Mouse (Mus musculus) thymus, adult 2 months (tissue): Measurements from ENCODE around the gene Jag2. TPM values are rescaled to one million over a fixed set of nuclear protein-coding genes. Genes with fewer than 3 reads are reported as not detected.

Experiments used
- DNase-seq: peaks from one replicate; pipeline ENCODE4 v3.0.0; 2021
- H3K27ac ChIP-seq: fragments of 200-500 bp; 2 replicates; pipeline ENCODE4 v1.5.1; 2012; ENCODE audit warnings: low read length, control low read depth; ENCODE audit not compliant: control insufficient read depth, insufficient read depth
- H3K27me3 ChIP-seq: fragments of 200-500 bp; 2 replicates; pipeline ENCODE4 v1.6.1; 2012; ENCODE audit warnings: mild to moderate bottlenecking, low read length, moderate library complexity, mixed read lengths; ENCODE audit not compliant: control insufficient read depth, insufficient read depth
- H3K36me3 ChIP-seq: fragments of 200-500 bp; 2 replicates; pipeline ENCODE4 v1.6.1; 2012; ENCODE audit warnings: mild to moderate bottlenecking, low read length, moderate library complexity; ENCODE audit not compliant: control insufficient read depth, insufficient read depth
- H3K4me1 ChIP-seq: fragments of 200-500 bp; replicated peaks from 2 replicates; pipeline ENCODE4 v1.6.1; 2012; ENCODE audit warnings: low read length; ENCODE audit not compliant: control insufficient read depth, insufficient read depth
- H3K4me3 ChIP-seq: fragments of 200-500 bp; 2 replicates; pipeline ENCODE4 v1.5.1; 2012; ENCODE audit warnings: mild to moderate bottlenecking, low read length, control low read depth, moderate library complexity; ENCODE audit not compliant: control insufficient read depth, insufficient read depth
- CTCF ChIP-seq: fragments of 200-500 bp; IDR thresholded peaks from 2 replicates; pipeline ENCODE4 v1.5.1; 2012; ENCODE audit warnings: mild to moderate bottlenecking, control low read depth, low read length, moderate library complexity, borderline replicate concordance; ENCODE audit not compliant: control insufficient read depth, poor library complexity, insufficient read depth; ENCODE audit errors: extremely low read depth
- POLR2A ChIP-seq: fragments of 200-500 bp; IDR thresholded peaks from 2 replicates; pipeline ENCODE4 v1.6.1; 2012; ENCODE audit warnings: mild to moderate bottlenecking, low read length, control low read depth, moderate library complexity; ENCODE audit not compliant: control insufficient read depth, poor library complexity, insufficient read depth; ENCODE audit errors: extremely low read depth
- WGBS: fragments of 180-500 bp; shearing (Covaris S2); methylation state at CpG from one replicate; pipeline ENCODE4 v1.1.7; 2018; 5-methylcytosine and 5-hydroxymethylcytosine counted together
- polyA plus RNA-seq: library from polyadenylated mRNA; depleted of rRNA; stranded (reverse); fragments of >200 nt; gene quantifications from 2 replicates; pipeline ENCODE4 v1.2.3, GENCODE M21; 2012

Jag2 gene
- polyA plus RNA-seq, 1 experiment: 61.5 TPM

DNA sequence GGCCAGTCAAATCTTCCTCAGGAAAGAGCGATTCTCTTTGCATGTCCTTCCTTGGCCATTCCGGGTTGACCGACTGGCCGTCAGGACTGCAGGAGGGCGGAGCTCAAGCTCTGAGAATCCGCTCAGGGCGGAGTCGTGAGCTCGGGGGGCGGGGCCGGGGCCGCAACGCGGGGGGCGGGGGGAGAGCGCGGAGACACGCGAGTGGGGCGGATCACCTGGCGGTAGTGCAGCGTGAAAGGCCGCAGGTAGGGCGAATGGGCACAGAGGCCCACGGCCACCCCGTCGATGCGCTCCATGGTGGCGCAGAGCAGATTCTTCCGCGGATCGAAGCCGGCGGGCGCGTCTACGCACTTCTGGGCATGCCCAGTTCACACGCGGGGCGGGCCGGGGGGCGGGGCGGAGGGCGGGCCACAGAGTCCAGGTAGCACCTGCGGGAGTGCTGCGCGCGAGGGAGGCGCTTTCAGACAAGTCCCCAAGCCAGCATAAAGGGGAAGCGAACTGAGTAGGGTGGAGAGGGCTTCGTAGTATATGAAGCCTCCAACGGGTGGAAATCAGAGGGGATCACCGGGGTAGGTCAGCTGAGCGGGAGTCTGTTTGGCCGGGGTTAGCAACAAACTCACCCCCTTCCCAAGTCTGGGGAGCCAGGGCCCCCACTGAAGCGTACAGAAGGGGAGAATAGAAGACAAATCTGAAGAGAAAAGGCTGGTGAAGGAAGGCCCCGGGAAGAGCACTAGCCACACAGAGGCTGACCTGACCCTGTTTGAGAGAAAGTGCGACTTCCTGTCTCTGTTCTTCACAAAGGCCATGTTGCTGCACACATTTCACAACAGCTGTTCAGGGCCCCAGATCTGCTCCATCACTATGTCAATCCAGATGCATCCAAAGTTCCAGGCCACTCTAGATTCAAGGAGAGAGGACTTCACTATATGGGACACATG, 12.5 kb upstream of the Jag2 start, which contains the start of gene Nudt14:
Gene Nudt14 (minus strand): TSS at position 349 of the 938 bp plus-strand sequence.
- DNase-seq: peak; percentile 70
- H3K36me3 ChIP-seq: no peaks in the 10 kb centered on the region
- no peak for TF ChIP-seq POLR2A
- no peak for TF ChIP-seq CTCF
- peak within 1 kb of the TSS; percentile 84 for H3K27ac ChIP-seq
- peaks cover 29% of the 10 kb centered on the region for H3K4me1 ChIP-seq
- H3K27me3 ChIP-seq: no peaks in the 10 kb centered on the region
- H3K4me3 ChIP-seq: peak within 1 kb of the TSS; percentile 65
- WGBS: 1% methylated on average over 58 of the region's 58 CpGs

DNA sequence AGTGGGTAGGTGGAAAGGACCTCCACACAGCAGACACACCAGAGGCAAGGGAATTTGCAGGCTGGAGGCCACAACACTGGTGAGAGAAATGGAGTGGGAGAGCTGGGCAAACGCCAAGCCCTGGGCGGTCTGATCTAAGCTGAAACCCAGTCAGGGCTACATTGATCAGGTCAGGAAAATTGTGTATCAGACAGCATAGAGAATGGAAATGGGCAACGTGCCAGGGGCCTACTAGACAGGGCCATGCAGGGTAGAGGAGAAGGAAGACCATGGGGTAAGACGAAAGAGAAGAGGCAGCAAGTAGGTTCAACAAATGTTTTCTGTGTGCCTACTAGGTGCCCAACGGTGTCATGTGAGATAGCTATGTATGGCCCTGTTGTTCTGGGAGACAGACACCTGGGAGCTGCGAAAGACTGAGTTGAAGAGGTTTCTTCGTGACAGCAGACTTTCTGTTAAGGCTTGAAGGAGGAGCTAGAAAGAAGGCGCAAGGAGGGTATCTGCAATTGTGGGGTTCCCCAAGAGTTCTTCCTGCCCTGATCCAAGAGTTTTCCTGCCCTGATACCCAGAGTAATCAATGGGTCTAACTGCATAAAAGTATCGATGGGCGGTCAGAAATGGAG, 11.7 kb upstream of the Jag2 start:
- no peak for DNase-seq

DNA sequence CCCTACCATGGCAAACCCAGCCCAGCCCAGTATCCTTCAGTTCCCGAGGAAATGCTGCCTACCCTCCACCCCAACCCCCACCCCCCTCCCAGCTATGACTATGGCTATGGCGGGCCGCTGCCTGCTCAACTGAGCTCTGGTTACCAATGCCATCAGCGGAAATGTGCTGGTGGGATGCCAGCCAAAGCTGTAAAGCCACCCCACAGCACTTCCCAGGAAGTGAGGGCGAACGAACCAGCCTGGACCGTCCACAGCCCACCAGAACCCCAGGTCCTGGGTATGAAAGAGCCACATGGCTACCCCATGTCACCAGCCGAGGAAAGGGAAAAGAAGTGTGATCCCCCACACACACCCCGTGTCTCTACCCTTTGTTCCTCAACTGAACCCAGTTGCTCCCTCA, 11.1 kb upstream of the Jag2 start:
- TF ChIP-seq POLR2A (no peak), CTCF (no peak)
- 93% methylated on average over 9 of the region's 9 CpGs for WGBS
- Histone ChIP-seq H3K36me3 (no peaks in the 10 kb centered on the region), H3K27ac (no peak overlapping the region), H3K4me1 (peaks cover 29% of the 10 kb centered on the region), H3K4me3 (no peak overlapping the region), H3K27me3 (no peaks in the 10 kb centered on the region)
- no peak for DNase-seq

More for the DNA sequence above, 11.7 kb upstream of the Jag2 start:
- no peaks in the 10 kb centered on the region for H3K36me3 ChIP-seq
- H3K27ac ChIP-seq: no peak overlapping the region
- 51% methylated on average over 10 of the region's 10 CpGs for WGBS
- H3K27me3 ChIP-seq: no peaks in the 10 kb centered on the region
- no peak for TF ChIP-seq POLR2A
- TF ChIP-seq CTCF: no peak
- H3K4me3 ChIP-seq: peak overlapping the region; percentile 65
- peaks cover 29% of the 10 kb centered on the region for H3K4me1 ChIP-seq

DNA sequence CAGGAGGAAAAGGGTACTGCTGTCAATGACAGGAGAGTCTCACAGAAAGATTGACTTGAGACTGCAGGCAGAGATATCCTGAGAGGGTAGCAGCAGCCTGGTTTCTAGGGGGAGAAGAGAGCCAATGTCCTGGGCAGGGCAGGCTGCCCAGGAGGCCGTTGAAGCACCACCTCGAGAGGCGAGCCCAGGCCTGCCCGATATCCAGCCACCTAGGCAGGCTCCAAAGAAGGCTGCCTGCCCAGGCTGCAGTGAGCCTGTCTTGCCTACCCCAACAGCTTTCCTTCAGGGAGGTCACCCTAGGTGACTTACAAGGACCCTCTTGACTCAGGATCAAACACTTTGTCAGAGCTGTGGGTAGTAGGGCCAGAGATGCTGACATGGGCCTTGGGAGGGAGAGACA, 10.7 kb upstream of the Jag2 start:
- TF ChIP-seq POLR2A (no peak), CTCF (no peak)
- Histone ChIP-seq H3K27me3 (no peaks in the 10 kb centered on the region), H3K4me3 (no peak overlapping the region), H3K4me1 (peaks cover 29% of the 10 kb centered on the region), H3K27ac (no peak overlapping the region), H3K36me3 (no peaks in the 10 kb centered on the region)
- DNase-seq: no peak
- WGBS: 92% methylated on average over 4 of the region's 4 CpGs

DNA sequence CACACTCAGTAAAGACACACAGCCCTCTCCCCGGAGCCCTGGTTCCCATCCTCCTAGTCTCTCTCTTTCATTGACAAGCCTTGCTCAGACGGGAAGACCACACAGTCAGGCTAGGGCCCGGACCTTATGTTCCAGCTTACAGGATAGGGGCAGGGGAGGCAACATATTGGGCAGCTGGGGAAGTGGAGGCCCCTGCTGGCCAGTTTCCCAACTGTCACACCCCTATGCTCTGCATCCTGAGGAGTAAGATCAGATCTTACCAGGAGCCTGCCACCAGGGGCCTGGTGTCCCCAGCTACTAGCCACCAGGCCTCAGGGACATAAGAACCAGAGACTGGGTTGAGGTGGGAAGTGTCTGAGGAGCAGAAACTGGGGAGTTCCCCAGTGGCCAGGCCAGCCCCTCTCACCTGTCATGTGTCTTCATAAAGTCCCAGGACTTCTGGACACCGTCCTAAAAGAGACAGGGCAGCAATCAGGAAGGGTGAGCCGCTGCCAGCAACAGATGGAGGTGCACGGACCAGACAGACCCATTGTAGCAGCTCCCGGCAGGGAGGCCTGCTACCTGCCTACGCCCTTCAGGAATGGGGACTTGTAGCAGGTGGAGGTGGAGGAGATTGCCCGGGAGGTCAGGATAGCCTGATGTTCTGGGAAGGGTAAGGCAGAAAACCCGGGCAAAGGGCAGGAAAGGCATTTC, 9.4 kb upstream of the Jag2 start:
- Histone ChIP-seq H3K4me3 (no peak overlapping the region), H3K36me3 (no peaks in the 10 kb centered on the region), H3K27ac (no peak overlapping the region), H3K27me3 (no peaks in the 10 kb centered on the region), H3K4me1 (peaks cover 29% of the 10 kb centered on the region)
- DNase-seq: no peak
- 83% methylated on average over 10 of the region's 10 CpGs for WGBS
- no peak for TF ChIP-seq POLR2A
- no peak for TF ChIP-seq CTCF

DNA sequence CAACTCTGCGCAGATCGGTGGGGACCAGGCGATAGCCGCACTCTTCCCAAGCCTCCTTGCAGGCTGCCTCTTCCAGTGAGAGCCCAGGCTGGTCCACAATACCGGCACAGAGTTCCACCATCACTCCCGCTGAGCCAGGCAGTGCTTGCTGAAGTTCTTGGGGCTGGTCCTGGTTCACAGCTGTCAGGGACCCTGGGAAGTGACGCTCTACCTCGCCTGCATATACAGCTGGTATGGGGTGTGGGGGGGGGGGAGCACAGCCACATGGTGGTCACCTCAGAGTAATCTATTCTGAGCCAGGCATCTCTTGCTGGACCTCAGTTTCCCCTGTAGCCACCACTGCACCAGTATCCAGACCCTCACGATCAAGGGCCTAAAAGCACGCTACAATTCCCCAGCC, 8.8 kb upstream of the Jag2 start:
- Histone ChIP-seq H3K27me3 (no peaks in the 10 kb centered on the region), H3K36me3 (no peaks in the 10 kb centered on the region), H3K27ac (no peak overlapping the region), H3K4me1 (peaks cover 29% of the 10 kb centered on the region), H3K4me3 (no peak overlapping the region)
- no peak for TF ChIP-seq POLR2A
- TF ChIP-seq CTCF: no peak
- no peak for DNase-seq
- 94% methylated on average over 10 of the region's 10 CpGs for WGBS
